Mouse (Mus musculus): ENCODE results near the gene Mettl24.

DNA sequence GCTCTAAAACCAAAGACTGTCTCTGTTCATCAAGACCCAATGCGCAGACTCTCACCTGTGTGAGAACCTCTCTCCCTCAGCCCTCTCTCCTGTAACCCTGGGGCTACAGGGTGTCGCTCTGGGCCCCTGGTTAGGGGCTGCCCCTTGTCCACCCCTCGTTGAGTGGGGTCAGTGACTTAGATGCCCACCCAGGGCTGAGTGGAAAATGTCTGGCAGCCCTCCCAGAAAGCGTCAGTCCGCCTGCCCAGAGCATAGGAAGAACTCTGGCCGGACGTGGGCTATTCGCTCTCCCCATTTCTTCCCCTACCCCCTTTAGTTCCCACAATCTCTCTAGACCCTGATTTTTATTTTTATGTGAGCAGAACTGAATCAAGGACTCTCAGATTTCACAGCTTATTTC is 33.2 kb downstream of the Mettl24 start:
- no peak for TF ChIP-seq CTCF (conservative IDR thresholded peaks at IDR 0.05; ENCODE audit: insufficient read depth, insufficient read length, low read depth, low read length)
- TF ChIP-seq POLR2A (IDR thresholded peaks at IDR 0.05; ENCODE audit: low read depth, low read length), result no peak

Data from kidney, adult 2 months (tissue).